8 mouse cellular contexts compared by ENCODE assay signal in genomic region chr10:127513501-127514091, GRCm38 (mm10). TPM values are rescaled to one million over a fixed set of nuclear protein-coding genes. Genes with fewer than 3 reads are reported as not detected.
DNase-seq lines count a peak whose midpoint lies in the region; ATAC-seq and TF ChIP-seq lines count a peak whose summit lies in the region.

No protein-coding gene starts in this region.

- H3K36me3 ChIP-seq in heart, embryonic 15.5 days = peaks cover 10% of the 10 kb centered on the region
- H3K36me3 ChIP-seq in intestine, postnatal 0 days (ENCODE audit: control insufficient read depth, insufficient read depth) = peaks cover 10% of the 10 kb centered on the region
- H3K36me3 ChIP-seq in neural tube, embryonic 13.5 days = peaks cover 11% of the 10 kb centered on the region

- peaks cover 66% of the 10 kb centered on the region for H3K27me3 ChIP-seq in heart, embryonic 15.5 days
- H3K27me3 ChIP-seq in intestine, postnatal 0 days (replicated peaks; ENCODE audit: control insufficient read depth, insufficient read depth, low read length) = peaks cover 49% of the 10 kb centered on the region
- peaks cover 57% of the 10 kb centered on the region for H3K27me3 ChIP-seq in neural tube, embryonic 13.5 days

- 0 out of 2 replicates have a peak, but pooled peaks have one; percentile 15 for ATAC-seq in heart, embryonic 15.5 days (replicated peaks; ENCODE audit: insufficient number of reproducible peaks, insufficient read depth, low FRiP score, low read depth)
- no peak for ATAC-seq in intestine, postnatal 0 days
- no peak for ATAC-seq in neural tube, embryonic 13.5 days (ENCODE audit: low read depth)

- intact Hi-C loops in heart, postnatal 36 days (cut with DNase I) = loop anchor here (1.0 kb wide), 1 partner anchor 23 kb away; no protein-coding TSS in a partner anchor

- H3K4me2 ChIP-seq in heart, embryonic 15.5 days = peak overlapping the region; percentile 95
- H3K4me2 ChIP-seq in intestine, postnatal 0 days (replicated peaks; ENCODE audit: low read depth) = peak overlapping the region; percentile 96
- H3K4me2 ChIP-seq in neural tube, embryonic 13.5 days = peak overlapping the region; percentile 83

- DNase-seq in heart, postnatal 36 days = no peak
- DNase-seq in embryo, embryonic 9.5 days (ENCODE audit: extremely low spot score) = peak; percentile 45
- no peak for DNase-seq in urinary bladder, postnatal 36 days (ENCODE audit: low spot score in 2 of 2)
- DNase-seq in T-cell, adult 2 months (ENCODE audit: low spot score) = no peak
- no peak for DNase-seq in kidney, postnatal 10 days

- 1% methylated on average over 16 of the region's 16 CpGs for WGBS in heart, embryonic 15.5 days
- 7% methylated on average over 16 of the region's 16 CpGs for WGBS in intestine, postnatal 0 days
- under 1% methylated on average over 16 of the region's 16 CpGs for WGBS in neural tube, embryonic 13.5 days

- peaks cover 81% of the 10 kb centered on the region for H3K4me1 ChIP-seq in heart, embryonic 15.5 days (replicated peaks)
- H3K4me1 ChIP-seq in intestine, postnatal 0 days (replicated peaks; ENCODE audit: control insufficient read depth, insufficient read depth, low read length) = peaks cover 27% of the 10 kb centered on the region
- H3K4me1 ChIP-seq in neural tube, embryonic 13.5 days (replicated peaks) = peaks cover 95% of the 10 kb centered on the region

- TF ChIP-seq CTCF in intestine, postnatal 0 days (IDR thresholded peaks at IDR 0.05; ENCODE audit: low read depth) = no peak

- no peak overlapping the region for H3K27ac ChIP-seq in heart, embryonic 15.5 days
- H3K27ac ChIP-seq in intestine, postnatal 0 days (ENCODE audit: low read depth, low read length) = no peak overlapping the region
- peak overlapping the region; percentile 99 for H3K27ac ChIP-seq in neural tube, embryonic 13.5 days (replicated peaks)

- no peak overlapping the region; the same call in 1 of the 2 replicates for H3K9ac ChIP-seq in heart, embryonic 15.5 days
- no peak overlapping the region for H3K9ac ChIP-seq in intestine, postnatal 0 days (ENCODE audit: low read depth, low read length)
- peak overlapping the region; percentile 59 for H3K9ac ChIP-seq in neural tube, embryonic 13.5 days

- no peaks in the 10 kb centered on the region for H3K9me3 ChIP-seq in heart, embryonic 15.5 days (replicated peaks)
- no peaks in the 10 kb centered on the region for H3K9me3 ChIP-seq in intestine, postnatal 0 days (ENCODE audit: control insufficient read depth)
- H3K9me3 ChIP-seq in neural tube, embryonic 13.5 days = no peaks in the 10 kb centered on the region

- H3K4me3 ChIP-seq in heart, embryonic 15.5 days = peak overlapping the region; percentile 57
- peak overlapping the region; percentile 53; the same call in 1 of the 2 replicates for H3K4me3 ChIP-seq in intestine, postnatal 0 days (ENCODE audit: low read depth, low read length)
- H3K4me3 ChIP-seq in neural tube, embryonic 13.5 days = no peak overlapping the region

RNA-seq across cellular contexts. Expression of gene Ndufa4l2, which starts 1.2 kb away (rescaled TPM):
- polyA plus RNA-seq in heart, embryonic 15.5 days (2015; fragmentation: Nextera tagmentation; extraction: Ambion mirVana) = 49.7 and 53.6 TPM in 2 replicates
- total RNA-seq in heart, postnatal 36 days (2021) = 10 to 100 TPM; 26.0 to 27.6 TPM
- polyA plus RNA-seq in intestine, postnatal 0 days (2015; fragmentation: Nextera tagmentation; extraction: Ambion mirVana) = 19.9 and 21.9 TPM in 2 replicates
- 10.1 and 10.6 TPM in 2 replicates for polyA plus RNA-seq in neural tube, embryonic 13.5 days (2015; fragmentation: Nextera tagmentation; extraction: Ambion mirVana)

RNA-seq across cellular contexts. Expression of gene Shmt2, which starts 8.6 kb away (rescaled TPM):
- polyA plus RNA-seq in heart, embryonic 15.5 days (2015; fragmentation: Nextera tagmentation; extraction: Ambion mirVana) = 89.8 and 106 TPM in 2 replicates
- 10 to 100 TPM; 43.8 to 44.3 TPM for total RNA-seq in heart, postnatal 36 days (2021)
- 26.2 and 26.7 TPM in 2 replicates for polyA plus RNA-seq in intestine, postnatal 0 days (2015; fragmentation: Nextera tagmentation; extraction: Ambion mirVana)
- 52.4 and 53.0 TPM in 2 replicates for polyA plus RNA-seq in neural tube, embryonic 13.5 days (2015; fragmentation: Nextera tagmentation; extraction: Ambion mirVana)

RNA-seq across cellular contexts. Expression of gene Stac3, which starts 12.1 kb away (rescaled TPM):
- 0.62 and 1.1 TPM in 2 replicates for polyA plus RNA-seq in heart, embryonic 15.5 days (2015; fragmentation: Nextera tagmentation; extraction: Ambion mirVana)
- under 1 TPM; 0.51 to 0.64 TPM for total RNA-seq in heart, postnatal 36 days (2021)
- polyA plus RNA-seq in intestine, postnatal 0 days (2015; fragmentation: Nextera tagmentation; extraction: Ambion mirVana) = 0.17 TPM in 1 of 2 replicates, not detected in the other
- 2.4 and 3.2 TPM in 2 replicates for polyA plus RNA-seq in neural tube, embryonic 13.5 days (2015; fragmentation: Nextera tagmentation; extraction: Ambion mirVana)

RNA-seq across cellular contexts. Expression of gene Nxph4, which starts 20.8 kb away (rescaled TPM):
- 1.2 and 2.9 TPM in 2 replicates for polyA plus RNA-seq in heart, embryonic 15.5 days (2015; fragmentation: Nextera tagmentation; extraction: Ambion mirVana)
- under 1 TPM; 0.28 to 0.41 TPM for total RNA-seq in heart, postnatal 36 days (2021)
- 2.9 and 4.5 TPM in 2 replicates for polyA plus RNA-seq in intestine, postnatal 0 days (2015; fragmentation: Nextera tagmentation; extraction: Ambion mirVana)
- polyA plus RNA-seq in neural tube, embryonic 13.5 days (2015; fragmentation: Nextera tagmentation; extraction: Ambion mirVana) = 128 and 133 TPM in 2 replicates
